Mouse (Mus musculus) C2C12 (cell line): ENCODE results near the gene Med12l. TPM values are rescaled to one million over a fixed set of nuclear protein-coding genes. Genes with fewer than 3 reads are reported as not detected.

Source experiments
- H3K27me3 ChIP-seq: one replicate; pipeline ENCODE4 v1.6.1; 2011; ENCODE audit not compliant: control insufficient read depth, insufficient read depth, insufficient read length
- H3K36me3 ChIP-seq: one replicate; pipeline ENCODE4 v1.6.1; 2011; ENCODE audit not compliant: control insufficient read depth, insufficient read depth
- H3K4me3 ChIP-seq: one replicate; pipeline ENCODE4 v1.5.1; 2011; ENCODE audit warnings: mild to moderate bottlenecking, control low read depth; ENCODE audit not compliant: poor library complexity, insufficient read depth, severe bottlenecking
- H3K79me2 ChIP-seq: one replicate; pipeline ENCODE4 v1.6.1; 2011; ENCODE audit not compliant: control insufficient read depth, insufficient read depth
- H3K79me3 ChIP-seq: one replicate; pipeline ENCODE4 v1.6.1; 2011; ENCODE audit warnings: low read depth, control low read depth
- H3ac ChIP-seq: one replicate; pipeline ENCODE3; 2011; ENCODE audit warnings: low read depth; ENCODE audit not compliant: control insufficient read depth, insufficient read length
- CEBPB ChIP-seq: IDR thresholded peaks from one replicate; pipeline ENCODE4 v1.6.1; 2011; ENCODE audit warnings: low read depth, mild to moderate bottlenecking, control low read depth, moderate library complexity
- CTCF ChIP-seq: IDR thresholded peaks from one replicate; pipeline ENCODE4 v1.5.1; 2011; ENCODE audit not compliant: control insufficient read depth, insufficient read depth, insufficient read length
- FOSL1 ChIP-seq: IDR thresholded peaks from one replicate; pipeline ENCODE4 v1.8.0; 2011; ENCODE audit warnings: mild to moderate bottlenecking, low read length; ENCODE audit not compliant: poor library complexity, insufficient read depth, severe bottlenecking
- MAX ChIP-seq: IDR thresholded peaks from one replicate; pipeline ENCODE4 v1.6.1; 2011; ENCODE audit warnings: mild to moderate bottlenecking, control low read depth
- MYOD1 ChIP-seq: IDR thresholded peaks from one replicate; pipeline ENCODE4 v1.6.1; 2011; ENCODE audit warnings: low read depth; ENCODE audit not compliant: control insufficient read depth, insufficient read length
- MYOG ChIP-seq: IDR thresholded peaks from one replicate; pipeline ENCODE4 v1.6.1; 2011; ENCODE audit not compliant: control insufficient read depth, insufficient read length; ENCODE audit errors: extremely low read depth
- USF1 ChIP-seq: IDR thresholded peaks from one replicate; pipeline ENCODE4 v1.6.1; 2011; ENCODE audit warnings: low read depth, mild to moderate bottlenecking, control low read depth, moderate library complexity
- polyA plus RNA-seq: library from polyadenylated mRNA; unstranded; fragments of >200 nt; fragmentation: generic; extraction: Trizol; gene quantifications from one replicate; pipeline ENCODE4 v1.2.1, GENCODE M21; 2012; ENCODE audit warnings: missing spikeins

The Med12l gene
- polyA plus RNA-seq, 1 experiment: not detected

- no peaks in the 10 kb centered on the region for H3K36me3 ChIP-seq
- no peak overlapping the region for H3K4me3 ChIP-seq
- TF ChIP-seq USF1 (no peak), MAX (no peak)
- no peaks in the 10 kb centered on the region for H3K27me3 ChIP-seq
- no peak overlapping the region for H3ac ChIP-seq
- H3K79me3 ChIP-seq: no peaks in the 10 kb centered on the region
- H3K79me2 ChIP-seq: no peaks in the 10 kb centered on the region
Measured at GRCm38 (mm10) chr3:59141507-59142305, 136.1 kb downstream of the Med12l start.

- no peak overlapping the region for H3K4me3 ChIP-seq
- no peak for TF ChIP-seq FOSL1
- no peak for TF ChIP-seq MAX
- TF ChIP-seq CEBPB: no peak
- no peak for TF ChIP-seq USF1
- no peak for TF ChIP-seq MYOD1
- no peak for TF ChIP-seq MYOG
- TF ChIP-seq CTCF: no peak
Measured at GRCm38 (mm10) chr3:59145194-59145593, 139.6 kb downstream of the Med12l start.

GRCm38 (mm10) chr3:59149646-59150045 is 144.0 kb downstream of the Med12l start:
- Histone ChIP-seq H3K36me3 (no peaks in the 10 kb centered on the region), H3K4me3 (no peak overlapping the region), H3K79me3 (no peaks in the 10 kb centered on the region), H3ac (no peak overlapping the region), H3K27me3 (no peaks in the 10 kb centered on the region), H3K79me2 (no peaks in the 10 kb centered on the region)
- TF ChIP-seq MYOD1: no peak
- no peak for TF ChIP-seq USF1

More at GRCm38 (mm10) chr3:59145194-59145593, 139.6 kb downstream of the Med12l start:
- Histone ChIP-seq H3ac (no peak overlapping the region), H3K79me2 (no peaks in the 10 kb centered on the region), H3K79me3 (no peaks in the 10 kb centered on the region), H3K36me3 (no peaks in the 10 kb centered on the region), H3K27me3 (no peaks in the 10 kb centered on the region)

- TF ChIP-seq USF1: no peak
- TF ChIP-seq CTCF: no peak
- no peak for TF ChIP-seq FOSL1
- TF ChIP-seq CEBPB: no peak
- no peak for TF ChIP-seq MYOD1
- TF ChIP-seq MAX: no peak
- no peak for TF ChIP-seq MYOG
- H3ac ChIP-seq: no peak overlapping the region
- no peaks in the 10 kb centered on the region for H3K27me3 ChIP-seq
- no peaks in the 10 kb centered on the region for H3K79me3 ChIP-seq
- H3K4me3 ChIP-seq: no peak overlapping the region
- H3K36me3 ChIP-seq: no peaks in the 10 kb centered on the region
- no peaks in the 10 kb centered on the region for H3K79me2 ChIP-seq
Measured at GRCm38 (mm10) chr3:59150624-59151023, 145.0 kb downstream of the Med12l start.

- H3ac ChIP-seq: no peak within 1 kb of the TSS
- TF ChIP-seq MYOG (no peak), MAX (no peak), MYOD1 (no peak), USF1 (no peak), CEBPB (no peak), FOSL1 (no peak), CTCF (no peak)
- no peak within 1 kb of the TSS for H3K4me3 ChIP-seq
- H3K27me3 ChIP-seq: no peaks in the 10 kb centered on the region
- no peaks in the 10 kb centered on the region for H3K79me2 ChIP-seq
- no peaks in the 10 kb centered on the region for H3K36me3 ChIP-seq
- no peaks in the 10 kb centered on the region for H3K79me3 ChIP-seq
Measured at GRCm38 (mm10) chr3:59153424-59153823, 147.8 kb downstream of the Med12l start, which contains the start of gene P2ry14. Gene P2ry14 (minus strand): TSS chr3:59153618.

- Histone ChIP-seq H3K36me3 (no peaks in the 10 kb centered on the region), H3ac (no peak overlapping the region), H3K79me2 (no peaks in the 10 kb centered on the region), H3K4me3 (no peak overlapping the region), H3K79me3 (no peaks in the 10 kb centered on the region), H3K27me3 (no peaks in the 10 kb centered on the region)
- TF ChIP-seq USF1 (no peak), CTCF (no peak), MYOD1 (no peak), MYOG (no peak), MAX (no peak), FOSL1 (no peak), CEBPB (no peak)
Measured at GRCm38 (mm10) chr3:59154888-59155287, 149.3 kb downstream of the Med12l start.
